Mouse (Mus musculus) R1 (cell line): ENCODE data around the gene Nek6.

Source experiments
- DNase-seq: peaks from one replicate; pipeline ENCODE4 v3.0.0-alpha.2; 2018; ENCODE audit warnings: low read depth, low spot score

Gene Nek6

GRCm38 (mm10) chr2:38511487-38512307 is at the start of gene Nek6:
Gene Nek6, plus strand, starts transcription at chr2:38511643.
- peak; percentile 49 for DNase-seq

GRCm38 (mm10) chr2:38462323-38462722 is 49.1 kb upstream of the Nek6 start:
- DNase-seq = no peak

GRCm38 (mm10) chr2:38468845-38469244 is 42.6 kb upstream of the Nek6 start:
- no peak for DNase-seq

- DNase-seq = no peak
Measured at GRCm38 (mm10) chr2:38471745-38472144, 39.7 kb upstream of the Nek6 start.

- DNase-seq = no peak
Measured at GRCm38 (mm10) chr2:38472829-38473228, 38.6 kb upstream of the Nek6 start.

GRCm38 (mm10) chr2:38476871-38477496 is 34.5 kb upstream of the Nek6 start:
- DNase-seq = no peak

GRCm38 (mm10) chr2:38477497-38477873 is 34.0 kb upstream of the Nek6 start:
- DNase-seq = no peak

- no peak for DNase-seq
Measured at GRCm38 (mm10) chr2:38478683-38479082, 32.8 kb upstream of the Nek6 start.

GRCm38 (mm10) chr2:38479541-38479940 is 31.9 kb upstream of the Nek6 start:
- no peak for DNase-seq

- no peak for DNase-seq
Measured at GRCm38 (mm10) chr2:38481166-38481778, 30.2 kb upstream of the Nek6 start.

GRCm38 (mm10) chr2:38482122-38482521 is 29.3 kb upstream of the Nek6 start:
- DNase-seq = peak; percentile 84

- DNase-seq = no peak
Measured at GRCm38 (mm10) chr2:38483058-38483704, 28.3 kb upstream of the Nek6 start.

- DNase-seq = no peak
Measured at GRCm38 (mm10) chr2:38484556-38484955, 26.9 kb upstream of the Nek6 start.

- DNase-seq = no peak
Measured at GRCm38 (mm10) chr2:38485409-38485808, 26.0 kb upstream of the Nek6 start.

- peak; percentile 84 for DNase-seq
Measured at GRCm38 (mm10) chr2:38485957-38486931, 25.2 kb upstream of the Nek6 start.

- no peak for DNase-seq
Measured at GRCm38 (mm10) chr2:38497594-38497993, 13.8 kb upstream of the Nek6 start.

- no peak for DNase-seq
Measured at GRCm38 (mm10) chr2:38501606-38502005, 9.8 kb upstream of the Nek6 start.

- DNase-seq = peak; percentile 36
Measured at GRCm38 (mm10) chr2:38502123-38502522, 9.3 kb upstream of the Nek6 start.

- no peak for DNase-seq
Measured at GRCm38 (mm10) chr2:38502747-38503146, 8.7 kb upstream of the Nek6 start.

GRCm38 (mm10) chr2:38504311-38504710 is 7.1 kb upstream of the Nek6 start:
- no peak for DNase-seq

- no peak for DNase-seq
Measured at GRCm38 (mm10) chr2:38507181-38507580, 4.3 kb upstream of the Nek6 start.
